Mouse (Mus musculus) bone marrow, adult 2 months (tissue): ENCODE measurements around the gene Tbca.

Experiments
- CTCF ChIP-seq: fragments of 200-500 bp; IDR thresholded peaks from 2 replicates; pipeline ENCODE4 v1.5.1; 2011; ENCODE audit warnings: low read length, control low read depth; ENCODE audit not compliant: control insufficient read depth, insufficient read depth
- POLR2A ChIP-seq: fragments of 200-500 bp; IDR thresholded peaks from 2 replicates; pipeline ENCODE4 v1.6.1; 2011; ENCODE audit warnings: low read depth, mild to moderate bottlenecking, control low read depth, low read length, borderline replicate concordance; ENCODE audit not compliant: control insufficient read depth

- TF ChIP-seq POLR2A (no peak), CTCF (no peak)
Observed at GRCm38 (mm10) chr13:94872439-94872838, 83.7 kb downstream of the Tbca start.
